Mouse (Mus musculus) lung, embryonic 15.5 days (tissue): Measurements from ENCODE around the gene Smox. TPM values are rescaled to one million over a fixed set of nuclear protein-coding genes. Genes with fewer than 3 reads are reported as not detected.

Source experiments
- ATAC-seq: fragments of 200-750 bp; cut with Nextera tagmentation; 2 replicates; pipeline ENCODE4 v1.8.0; 2017; ENCODE audit warnings: moderate number of reproducible peaks, borderline replicate concordance; ENCODE audit not compliant: low FRiP score, low TSS enrichment; ENCODE audit errors: extremely low read depth
- H3K27ac ChIP-seq: fragments of 300-500 bp; sonication (generic); 2 replicates; pipeline ENCODE4 v1.5.1; 2015; ENCODE audit warnings: moderate library complexity, mild to moderate bottlenecking, inconsistent platforms
- H3K27me3 ChIP-seq: fragments of 300-500 bp; sonication (generic); 2 replicates; pipeline ENCODE4 v1.6.1; 2015; ENCODE audit warnings: inconsistent platforms
- H3K36me3 ChIP-seq: fragments of 300-500 bp; sonication (generic); 2 replicates; pipeline ENCODE4 v1.6.1; 2015; ENCODE audit warnings: inconsistent platforms
- H3K4me1 ChIP-seq: fragments of 300-500 bp; sonication (generic); 2 replicates; pipeline ENCODE4 v1.6.1; 2015; ENCODE audit warnings: inconsistent platforms
- H3K4me2 ChIP-seq: fragments of 300-500 bp; sonication (generic); 2 replicates; pipeline ENCODE4 v1.6.1; 2015; ENCODE audit warnings: inconsistent platforms, mild to moderate bottlenecking, moderate library complexity
- H3K4me3 ChIP-seq: fragments of 300-500 bp; sonication (generic); 2 replicates; pipeline ENCODE4 v1.5.1; 2015; ENCODE audit warnings: mild to moderate bottlenecking, inconsistent platforms
- H3K9ac ChIP-seq: fragments of 300-500 bp; sonication (generic); 2 replicates; pipeline ENCODE4 v1.6.1; 2015; ENCODE audit warnings: inconsistent platforms
- H3K9me3 ChIP-seq: fragments of 300-500 bp; sonication (generic); 2 replicates; pipeline ENCODE4 v1.6.1; 2016; ENCODE audit warnings: inconsistent platforms
- WGBS: fragments of 180-500 bp; shearing (Covaris S2); methylation state at CpG from one replicate; pipeline ENCODE4 v1.1.7; 2015; 5-methylcytosine and 5-hydroxymethylcytosine counted together
- polyA plus RNA-seq: library from polyadenylated mRNA; unstranded; fragments of >200 nt; fragmentation: Nextera tagmentation; extraction: Ambion mirVana; gene quantifications from 2 replicates; pipeline ENCODE4 v1.2.1, GENCODE M21; 2015

Smox gene
- polyA plus RNA-seq, 1 experiment from 2014 or later = 37.1 TPM

DNA sequence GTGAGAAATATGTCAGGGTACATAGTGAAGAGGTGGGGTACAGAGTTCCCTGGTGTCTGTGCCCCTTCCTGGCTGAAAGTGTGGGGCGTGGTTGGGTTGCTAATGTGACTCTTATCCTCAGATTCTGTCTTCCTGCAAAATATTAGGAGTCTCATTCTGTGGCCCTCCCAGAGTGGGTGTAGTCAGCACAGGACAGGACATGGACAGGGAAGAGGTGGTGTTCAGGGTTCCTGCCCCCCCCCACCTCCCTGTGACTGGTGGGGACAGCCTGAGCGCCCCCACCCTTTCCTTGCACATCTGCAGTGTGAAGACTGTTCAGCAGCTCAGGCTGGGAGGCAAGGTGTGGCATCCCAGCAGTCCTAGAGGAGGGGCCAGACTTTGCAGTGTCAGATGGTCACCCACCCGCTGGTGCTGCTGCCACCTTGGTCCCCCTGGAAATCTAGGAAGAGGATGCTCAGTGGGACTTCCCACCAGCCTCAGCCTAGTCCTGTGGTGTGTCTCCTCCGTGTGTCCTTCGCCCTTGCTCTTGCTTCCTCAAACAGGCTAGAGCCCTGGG, 8.1 kb downstream of the Smox start:
- H3K4me3 ChIP-seq = no peak overlapping the region
- peaks cover 28% of the 10 kb centered on the region; the same call in 1 of the 2 replicates for H3K4me1 ChIP-seq
- H3K27me3 ChIP-seq = no peaks in the 10 kb centered on the region
- no peak overlapping the region for H3K9ac ChIP-seq
- 61% methylated on average over 5 of the region's 5 CpGs for WGBS
- no peaks in the 10 kb centered on the region for H3K9me3 ChIP-seq
- no peak overlapping the region for H3K27ac ChIP-seq
- no peak overlapping the region for H3K4me2 ChIP-seq
- no peak for ATAC-seq
- no peaks in the 10 kb centered on the region for H3K36me3 ChIP-seq

DNA sequence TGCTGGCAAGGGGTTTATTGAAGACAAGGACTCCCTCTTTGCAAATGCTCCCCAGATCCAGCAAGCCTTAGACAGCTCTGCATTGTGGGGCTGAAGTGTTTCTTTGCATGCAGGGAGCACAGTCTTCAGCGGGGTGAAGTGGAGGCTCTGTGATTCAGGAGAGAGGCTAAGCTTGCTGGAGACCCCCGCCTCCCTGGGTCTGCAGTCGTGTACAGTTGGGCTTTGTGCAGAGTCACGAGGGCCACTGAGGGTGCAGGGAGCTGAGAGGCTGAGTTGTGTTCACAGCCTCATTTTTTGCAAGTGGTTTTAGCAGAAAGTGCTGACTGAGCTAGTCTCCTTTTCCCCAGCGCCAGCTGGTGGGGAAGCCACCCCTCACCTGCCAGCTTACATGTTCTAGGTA, 10.6 kb downstream of the Smox start:
- peak overlapping the region; percentile 12; the same call in 1 of the 2 replicates for H3K27ac ChIP-seq
- no peak overlapping the region for H3K4me2 ChIP-seq
- H3K27me3 ChIP-seq = no peaks in the 10 kb centered on the region
- ATAC-seq = no peak
- no peak overlapping the region for H3K9ac ChIP-seq
- no peaks in the 10 kb centered on the region for H3K9me3 ChIP-seq
- H3K4me1 ChIP-seq = peaks cover 34% of the 10 kb centered on the region; the same call in 1 of the 2 replicates
- no peak overlapping the region for H3K4me3 ChIP-seq
- WGBS = 44% methylated on average over 5 of the region's 5 CpGs
- H3K36me3 ChIP-seq = no peaks in the 10 kb centered on the region

DNA sequence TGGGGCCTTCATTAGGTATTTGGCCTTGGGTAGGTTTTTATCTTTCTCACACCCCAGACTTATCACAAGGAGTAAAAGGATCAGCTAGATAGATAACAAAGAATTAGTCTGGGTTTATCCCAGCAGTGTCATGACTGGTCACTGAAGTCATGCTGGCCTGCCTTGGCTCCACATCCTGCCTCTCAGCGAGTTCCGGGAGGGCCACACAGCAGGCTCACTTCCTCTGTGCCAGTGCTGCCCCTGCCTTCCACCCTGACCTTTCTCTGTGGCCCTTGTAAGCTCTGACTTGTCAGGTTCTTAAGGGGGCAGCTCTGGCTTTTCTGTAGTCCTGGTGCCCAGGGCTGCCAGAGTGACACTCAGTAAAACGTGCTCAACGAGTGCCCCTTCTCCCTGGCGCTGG, 11.3 kb downstream of the Smox start:
- Histone ChIP-seq H3K36me3 (no peaks in the 10 kb centered on the region), H3K4me1 (peaks cover 37% of the 10 kb centered on the region; the same call in 1 of the 2 replicates), H3K4me3 (no peak overlapping the region), H3K27ac (0 out of 2 replicates have a peak overlapping the region, but pooled peaks have one; percentile 12), H3K9ac (no peak overlapping the region), H3K27me3 (no peaks in the 10 kb centered on the region), H3K4me2 (no peak overlapping the region), H3K9me3 (no peaks in the 10 kb centered on the region)
- ATAC-seq = no peak
- WGBS = 60% methylated on average over 5 of the region's 5 CpGs

- H3K4me1 ChIP-seq = peaks cover 59% of the 10 kb centered on the region
Measured at GRCm38 (mm10) chr2:131505431-131505830, 14.1 kb downstream of the Smox start.

DNA sequence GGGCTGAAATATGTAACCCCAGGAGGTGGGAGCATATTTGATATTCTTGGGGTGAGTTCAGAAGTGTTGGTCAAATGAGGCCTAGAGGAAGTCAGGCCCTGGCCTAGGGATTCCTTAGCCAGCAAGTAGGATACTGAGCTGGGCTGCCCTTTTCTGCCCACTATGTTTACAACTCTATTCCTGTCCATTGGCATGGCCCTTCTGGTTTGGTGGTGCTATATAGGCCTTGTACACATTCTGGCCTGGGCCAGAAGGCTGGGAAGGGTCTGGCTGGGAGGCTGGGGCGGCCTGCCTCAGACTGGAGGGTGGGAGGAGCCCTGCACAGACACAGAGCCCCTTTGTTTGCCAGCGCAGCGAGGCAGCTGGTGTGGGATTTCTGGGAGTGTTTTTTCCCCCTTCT, 15.1 kb downstream of the Smox start:
- WGBS = 33% methylated on average over 3 of the region's 3 CpGs
- peak overlapping the region; percentile 67 for H3K27ac ChIP-seq
- H3K9ac ChIP-seq = no peak overlapping the region
- no peak overlapping the region for H3K4me3 ChIP-seq
- no peaks in the 10 kb centered on the region for H3K9me3 ChIP-seq
- no peaks in the 10 kb centered on the region for H3K27me3 ChIP-seq
- H3K4me1 ChIP-seq = peaks cover 56% of the 10 kb centered on the region
- no peak overlapping the region for H3K4me2 ChIP-seq
- ATAC-seq = 0 out of 2 replicates have a peak, but pooled peaks have one; percentile 19
- no peaks in the 10 kb centered on the region for H3K36me3 ChIP-seq

More at GRCm38 (mm10) chr2:131505431-131505830, 14.1 kb downstream of the Smox start:
- no peak overlapping the region for H3K4me3 ChIP-seq
- no peak for ATAC-seq
- no peak overlapping the region for H3K4me2 ChIP-seq
- no peaks in the 10 kb centered on the region for H3K9me3 ChIP-seq
- no peaks in the 10 kb centered on the region for H3K27me3 ChIP-seq
- H3K36me3 ChIP-seq = no peaks in the 10 kb centered on the region
- no peak overlapping the region for H3K27ac ChIP-seq
- H3K9ac ChIP-seq = no peak overlapping the region

- 45% methylated on average over 2 of the region's 2 CpGs for WGBS
- no peak overlapping the region for H3K4me3 ChIP-seq
- H3K27me3 ChIP-seq = no peaks in the 10 kb centered on the region
- peaks cover 44% of the 10 kb centered on the region for H3K4me1 ChIP-seq
- no peak overlapping the region for H3K4me2 ChIP-seq
- no peak for ATAC-seq
- H3K36me3 ChIP-seq = no peaks in the 10 kb centered on the region
- no peaks in the 10 kb centered on the region for H3K9me3 ChIP-seq
- no peak overlapping the region for H3K27ac ChIP-seq
- H3K9ac ChIP-seq = no peak overlapping the region
Measured at GRCm38 (mm10) chr2:131508501-131508900, 17.2 kb downstream of the Smox start.

DNA sequence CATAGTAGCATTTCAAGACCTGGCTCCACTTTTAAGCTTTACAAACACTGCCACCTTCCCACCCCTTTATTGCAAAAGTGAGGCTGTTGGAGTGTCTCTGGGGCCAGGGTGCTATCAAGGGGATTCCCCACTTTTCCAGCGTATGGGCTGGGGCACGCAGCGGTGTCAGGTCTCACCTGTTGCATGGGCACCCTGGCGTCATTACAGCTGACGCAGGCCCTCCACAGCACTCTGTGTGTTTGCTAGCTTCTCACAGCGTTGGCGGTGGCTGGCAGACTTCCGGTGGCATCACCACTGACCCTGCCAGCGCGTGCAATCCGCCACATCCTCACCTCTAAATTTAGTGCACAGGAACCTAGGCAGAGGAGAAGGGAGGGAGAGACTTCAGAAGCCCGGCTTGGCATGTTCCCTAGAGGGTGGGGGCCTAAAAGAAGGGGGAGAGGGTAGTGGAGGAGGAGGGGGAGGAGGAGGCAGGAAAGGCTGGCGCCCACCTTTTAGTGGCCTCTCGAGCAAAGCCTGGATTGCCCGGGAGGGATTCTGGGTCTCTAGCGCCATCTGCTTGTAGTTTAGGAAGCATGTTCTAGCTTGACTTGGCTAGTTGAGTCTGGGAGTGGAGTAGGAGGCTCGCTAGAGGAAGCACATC, 18.5 kb downstream of the Smox start:
- H3K9me3 ChIP-seq = no peaks in the 10 kb centered on the region
- WGBS = 13% methylated on average over 17 of the region's 17 CpGs
- ATAC-seq = peak; percentile 63
- H3K9ac ChIP-seq = peak overlapping the region; percentile 22; the same call in 1 of the 2 replicates
- H3K4me1 ChIP-seq = peaks cover 44% of the 10 kb centered on the region
- H3K4me2 ChIP-seq = peak overlapping the region; percentile 62
- H3K36me3 ChIP-seq = no peaks in the 10 kb centered on the region
- H3K4me3 ChIP-seq = peak overlapping the region; percentile 28
- peak overlapping the region; percentile 63 for H3K27ac ChIP-seq
- no peaks in the 10 kb centered on the region for H3K27me3 ChIP-seq

DNA sequence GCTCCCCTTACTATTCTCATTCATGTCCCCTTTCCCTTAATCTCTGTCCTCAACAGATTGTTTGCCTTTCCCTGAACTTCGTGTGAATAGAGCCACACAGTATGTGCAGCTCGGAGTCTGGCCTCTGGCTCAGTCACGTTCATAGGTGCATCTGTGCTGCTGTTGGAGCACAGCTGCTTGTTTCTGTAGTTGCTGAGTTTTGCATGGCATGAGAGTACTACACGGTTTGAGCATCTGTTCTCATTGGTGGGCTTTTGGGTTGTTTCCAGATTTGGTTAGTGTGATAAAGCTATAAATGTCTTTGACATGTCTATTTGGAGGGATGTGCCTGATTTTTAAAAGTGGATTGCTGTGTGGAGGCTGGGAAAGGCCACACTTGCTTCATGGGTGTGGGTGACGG, 19.2 kb downstream of the Smox start:
- Histone ChIP-seq H3K4me2 (no peak overlapping the region), H3K4me1 (peaks cover 40% of the 10 kb centered on the region), H3K9ac (no peak overlapping the region), H3K36me3 (no peaks in the 10 kb centered on the region), H3K4me3 (no peak overlapping the region), H3K27ac (no peak overlapping the region), H3K9me3 (no peaks in the 10 kb centered on the region), H3K27me3 (no peaks in the 10 kb centered on the region)
- WGBS = 61% methylated on average over 5 of the region's 5 CpGs
- ATAC-seq = no peak

DNA sequence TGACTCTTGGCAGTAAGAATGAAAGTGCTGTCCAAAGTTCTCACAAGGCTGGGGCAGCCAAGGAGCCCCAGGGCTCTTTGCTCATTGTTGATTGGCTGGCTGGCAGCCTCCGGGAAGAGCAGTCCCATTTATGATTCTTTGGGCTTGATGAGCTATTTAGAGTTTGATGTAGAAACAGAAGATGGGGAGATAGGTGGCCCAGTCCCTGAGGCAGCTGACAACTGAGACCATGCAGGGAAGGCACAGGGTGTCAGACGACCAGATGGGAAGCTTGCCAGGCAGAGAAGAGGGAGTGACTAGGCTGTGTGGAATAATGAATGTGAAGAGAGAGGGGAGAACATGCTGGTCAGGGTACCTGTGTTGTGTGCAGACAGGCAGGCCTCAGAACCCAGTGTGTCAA, 22.2 kb downstream of the Smox start:
- no peak overlapping the region for H3K4me2 ChIP-seq
- H3K9me3 ChIP-seq = no peaks in the 10 kb centered on the region
- ATAC-seq = no peak
- no peak overlapping the region for H3K9ac ChIP-seq
- H3K4me1 ChIP-seq = peaks cover 18% of the 10 kb centered on the region
- no peak overlapping the region for H3K4me3 ChIP-seq
- no peaks in the 10 kb centered on the region for H3K36me3 ChIP-seq
- H3K27me3 ChIP-seq = no peaks in the 10 kb centered on the region
- 35% methylated on average over 2 of the region's 2 CpGs for WGBS
- H3K27ac ChIP-seq = no peak overlapping the region

DNA sequence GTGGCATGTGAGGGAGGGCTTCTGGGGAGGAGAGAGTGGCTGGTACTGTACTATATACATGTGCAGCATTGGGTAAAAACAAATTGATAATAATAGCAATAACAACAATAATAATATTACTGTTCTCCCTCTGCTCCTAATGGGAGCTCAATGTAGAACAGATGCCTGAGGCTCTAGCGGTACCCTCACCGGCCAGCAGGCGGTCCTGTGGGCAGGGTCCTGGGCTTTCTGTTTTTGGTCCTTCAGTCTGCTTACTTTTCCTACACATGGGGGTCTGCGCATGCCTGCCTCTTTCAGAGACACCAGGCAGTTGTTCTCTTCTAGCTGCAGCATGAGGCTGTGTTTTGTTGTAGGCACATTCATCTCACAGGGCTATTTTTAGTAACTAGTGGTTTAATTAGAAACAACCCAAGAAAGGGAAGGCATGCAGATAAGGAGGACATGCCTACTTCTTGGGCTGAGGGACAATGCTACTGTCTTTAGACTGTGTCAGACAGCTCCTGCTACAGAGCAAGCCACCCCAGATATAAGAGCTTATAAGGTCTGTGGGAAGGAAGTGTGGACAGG, 22.8 kb downstream of the Smox start:
- Histone ChIP-seq H3K9ac (no peak overlapping the region), H3K4me2 (no peak overlapping the region), H3K4me3 (no peak overlapping the region), H3K4me1 (peaks cover 14% of the 10 kb centered on the region), H3K27ac (no peak overlapping the region), H3K27me3 (no peaks in the 10 kb centered on the region), H3K9me3 (no peaks in the 10 kb centered on the region), H3K36me3 (no peaks in the 10 kb centered on the region)
- 74% methylated on average over 4 of the region's 4 CpGs for WGBS
- no peak for ATAC-seq

GRCm38 (mm10) chr2:131517550-131517949, 26.3 kb downstream of the Smox start:
- Histone ChIP-seq H3K4me3 (no peak overlapping the region), H3K4me2 (no peak overlapping the region), H3K9ac (no peak overlapping the region), H3K27ac (no peak overlapping the region), H3K36me3 (no peaks in the 10 kb centered on the region), H3K9me3 (no peaks in the 10 kb centered on the region), H3K27me3 (no peaks in the 10 kb centered on the region), H3K4me1 (no peaks in the 10 kb centered on the region)
- WGBS = 84% methylated on average over 4 of the region's 4 CpGs
- no peak for ATAC-seq

- Histone ChIP-seq H3K27me3 (no peaks in the 10 kb centered on the region), H3K4me2 (no peak overlapping the region), H3K36me3 (no peaks in the 10 kb centered on the region), H3K4me3 (no peak overlapping the region), H3K27ac (no peak overlapping the region), H3K4me1 (no peaks in the 10 kb centered on the region), H3K9me3 (no peaks in the 10 kb centered on the region), H3K9ac (no peak overlapping the region)
- WGBS = 10% methylated on average over 3 of the region's 3 CpGs
- ATAC-seq = no peak
Measured at GRCm38 (mm10) chr2:131518790-131519189, 27.5 kb downstream of the Smox start.
